Comparison of ENCODE assay signal across 29 mouse cellular contexts in the genomic region with DNA sequence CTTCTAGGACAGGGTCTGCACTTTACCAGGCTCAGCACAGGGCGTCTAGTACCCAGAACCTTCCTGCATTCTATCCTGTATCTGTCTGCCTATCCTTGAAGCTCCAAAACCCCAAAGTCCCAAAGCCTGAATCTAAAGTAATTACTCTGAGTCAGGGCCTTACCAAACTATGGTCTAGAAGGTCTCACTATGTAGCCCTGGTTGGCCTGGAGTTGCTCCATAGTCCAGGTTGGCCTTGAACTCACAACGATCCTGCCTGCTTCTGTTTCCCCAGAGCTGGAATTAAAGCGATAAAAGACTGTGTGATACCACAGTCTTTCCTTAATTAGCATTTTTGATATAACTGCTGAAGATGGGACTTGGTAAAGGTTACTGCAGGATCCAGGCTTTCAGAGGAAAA. TPM values are rescaled to one million over a fixed set of nuclear protein-coding genes. Genes with fewer than 3 reads are reported as not detected.
DNase-seq lines count a peak whose midpoint lies in the region; ATAC-seq and TF ChIP-seq lines count a peak whose summit lies in the region.
"Had no signal": no experiment of that assay in that cellular context is flagged by ENCODE, and none has a peak within 500 bp of the region (broad histone marks: within the 10 kb centered on the region; RNA-seq: fewer than 3 reads in every experiment).

No protein-coding gene starts in this region.

- no peaks in the 10 kb centered on the region for H3K27me3 ChIP-seq in liver, postnatal 0 days (ENCODE audit: insufficient read depth, low read length)
- no peaks in the 10 kb centered on the region for H3K27me3 ChIP-seq in forebrain, embryonic 14.5 days (replicated peaks; ENCODE audit: control insufficient read depth, insufficient read depth, low read length)
- H3K27me3 ChIP-seq: embryonic facial prominence, embryonic 13.5 days; heart, embryonic 12.5 days; heart, embryonic 15.5 days; intestine, embryonic 15.5 days had no signal

- H3K9me3 ChIP-seq in liver, postnatal 0 days (ENCODE audit: low read length), result no peaks in the 10 kb centered on the region
- no peaks in the 10 kb centered on the region for H3K9me3 ChIP-seq in forebrain, embryonic 14.5 days (replicated peaks; ENCODE audit: control insufficient read depth, low read length)
- H3K9me3 ChIP-seq: embryonic facial prominence, embryonic 10.5 days; embryonic facial prominence, embryonic 13.5 days; forebrain, embryonic 12.5 days; heart, embryonic 12.5 days; heart, embryonic 15.5 days; hindbrain, embryonic 10.5 days; hindbrain, embryonic 13.5 days; intestine, embryonic 15.5 days had no signal

- ATAC-seq in liver, postnatal 0 days, result no peak
- no peak for ATAC-seq in forebrain, embryonic 14.5 days
- ATAC-seq: forebrain, embryonic 16.5 days; hindbrain, embryonic 16.5 days; intestine, embryonic 15.5 days had no signal

- peaks cover 16% of the 10 kb centered on the region; the same call in 1 of the 2 replicates for H3K4me1 ChIP-seq in liver, postnatal 0 days (ENCODE audit: insufficient read depth)
- H3K4me1 ChIP-seq in forebrain, embryonic 14.5 days (ENCODE audit: control insufficient read depth, insufficient read depth, low read length), result no peaks in the 10 kb centered on the region

- no peak overlapping the region for H3K4me2 ChIP-seq in liver, postnatal 0 days (ENCODE audit: low read depth, low read length)
- no peak overlapping the region for H3K4me2 ChIP-seq in forebrain, embryonic 14.5 days (ENCODE audit: low read length)
- H3K4me2 ChIP-seq: embryonic facial prominence, embryonic 13.5 days; forebrain, embryonic 12.5 days; heart, embryonic 12.5 days; heart, embryonic 15.5 days; hindbrain, embryonic 13.5 days; intestine, embryonic 15.5 days had no signal

- peak overlapping the region; percentile 48; the same call in 1 of the 2 replicates for H3K27ac ChIP-seq in liver, postnatal 0 days (ENCODE audit: low read depth)
- H3K27ac ChIP-seq in forebrain, embryonic 14.5 days (ENCODE audit: low read depth, low read length), result no peak overlapping the region
- H3K27ac ChIP-seq: embryonic facial prominence, embryonic 10.5 days; embryonic facial prominence, embryonic 13.5 days; forebrain, embryonic 12.5 days; gastrocnemius, adult 2 months; heart, embryonic 15.5 days; hindbrain, embryonic 10.5 days; hindbrain, embryonic 13.5 days; intestine, embryonic 15.5 days had no signal

- H3K9ac ChIP-seq in liver, postnatal 0 days (replicated peaks), result no peak overlapping the region
- H3K9ac ChIP-seq in forebrain, embryonic 14.5 days (ENCODE audit: low read length), result no peak overlapping the region
- H3K9ac ChIP-seq: embryonic facial prominence, embryonic 13.5 days; forebrain, embryonic 12.5 days; heart, embryonic 12.5 days; heart, embryonic 15.5 days; hindbrain, embryonic 13.5 days; intestine, embryonic 15.5 days had no signal

- WGBS in liver, postnatal 0 days (ENCODE audit: insufficient replicate concordance), result 81% methylated on average over 3 of the region's 3 CpGs
- 79% methylated on average over 3 of the region's 3 CpGs for WGBS in forebrain, embryonic 14.5 days

- no peak for TF ChIP-seq CTCF in liver, postnatal 0 days (IDR thresholded peaks at IDR 0.05; ENCODE audit: low read depth)

- peak; percentile 54 to 86 for DNase-seq in adrenal gland, adult (ENCODE audit: inconsistent age in 2 of 2, low spot score in 1 of 2)
- DNase-seq in adrenal gland, adult 18-20 months (ENCODE audit: low spot score in 2 of 2), result no peak
- DNase-seq in liver, postnatal 0 days, result no peak
- no peak for DNase-seq in liver
- peak; percentile 44 for DNase-seq in adrenal gland, postnatal 10 days
- DNase-seq in forebrain, embryonic 14.5 days (ENCODE audit: low spot score), result no peak
- no peak for DNase-seq in frontal cortex, postnatal 25 days (ENCODE audit: low spot score in 2 of 2)
- DNase-seq: cerebellum, adult 11-12 months; cerebellum, adult 8-10 months; cerebellum, postnatal 10 days; cerebellum, postnatal 36 days; embryo, embryonic 11 days; gastrocnemius, adult 2 months; gastrocnemius, postnatal 14 days; heart, adult 11 months; heart, postnatal 10 days; heart, postnatal 36 days; kidney, adult 11 months had no signal

- peaks cover 19% of the 10 kb centered on the region for H3K36me3 ChIP-seq in liver, postnatal 0 days (replicated peaks; ENCODE audit: insufficient read depth, low read length)
- peaks cover 19% of the 10 kb centered on the region for H3K36me3 ChIP-seq in forebrain, embryonic 14.5 days (ENCODE audit: control insufficient read depth, insufficient read depth, low read length)

- H3K4me3 ChIP-seq in liver, postnatal 0 days (ENCODE audit: low read depth, low read length), result no peak overlapping the region
- H3K4me3 ChIP-seq in forebrain, embryonic 14.5 days (ENCODE audit: low read depth, low read length), result no peak overlapping the region
- H3K4me3 ChIP-seq: embryonic facial prominence, embryonic 10.5 days; embryonic facial prominence, embryonic 13.5 days; erythroblast, embryonic 14.5 days; forebrain, embryonic 12.5 days; gastrocnemius, adult 2 months; heart, embryonic 12.5 days; heart, embryonic 15.5 days; hindbrain, embryonic 10.5 days; hindbrain, embryonic 13.5 days; intestine, embryonic 15.5 days had no signal

- no peak for TF ChIP-seq EP300 in liver, postnatal 0 days (IDR thresholded peaks at IDR 0.05; ENCODE audit: low read depth)

RNA-seq across cellular contexts. Expression of a gene that starts 9.3 kb away (rescaled TPM):
- total RNA-seq in adrenal gland, adult 18-20 months (2021), result 100 to 1,000 TPM; 169 to 241 TPM
- 145 and 146 TPM in 2 replicates for polyA plus RNA-seq in liver, postnatal 0 days (2015; fragmentation: Nextera tagmentation; extraction: Ambion mirVana)
- total RNA-seq in adrenal gland, postnatal 10 days (2021), result 100 to 1,000 TPM; 171 to 182 TPM
- polyA plus RNA-seq in forebrain, embryonic 14.5 days (2014; fragmentation: Nextera tagmentation; extraction: Ambion mirVana), result 210 and 254 TPM in 2 replicates

RNA-seq across cellular contexts. Expression of a gene that starts 12.3 kb away (rescaled TPM):
- 10 to 100 TPM; 41.3 to 51.6 TPM for total RNA-seq in adrenal gland, adult 18-20 months (2021)
- polyA plus RNA-seq in liver, postnatal 0 days (2015; fragmentation: Nextera tagmentation; extraction: Ambion mirVana), result 21.7 and 24.8 TPM in 2 replicates
- 10 to 100 TPM; 29.6 to 41.6 TPM for total RNA-seq in adrenal gland, postnatal 10 days (2021)
- 1.6 and 2.5 TPM in 2 replicates for polyA plus RNA-seq in forebrain, embryonic 14.5 days (2014; fragmentation: Nextera tagmentation; extraction: Ambion mirVana)

RNA-seq across cellular contexts. Expression of a gene that starts 24.7 kb away (rescaled TPM):
- 10 to 100 TPM; 13.1 to 16.4 TPM for total RNA-seq in adrenal gland, adult 18-20 months (2021)
- 0.74 and 0.79 TPM in 2 replicates for polyA plus RNA-seq in liver, postnatal 0 days (2015; fragmentation: Nextera tagmentation; extraction: Ambion mirVana)
- 10 to 100 TPM; 22.0 to 29.0 TPM for total RNA-seq in adrenal gland, postnatal 10 days (2021)
- polyA plus RNA-seq in forebrain, embryonic 14.5 days (2014; fragmentation: Nextera tagmentation; extraction: Ambion mirVana), result 36.9 and 42.0 TPM in 2 replicates

RNA-seq across cellular contexts. Expression of a gene that starts 44.9 kb away (rescaled TPM):
- total RNA-seq in adrenal gland, adult 18-20 months (2021), result 1 to 10 TPM; 1.8 to 4.3 TPM
- polyA plus RNA-seq in liver, postnatal 0 days (2015; fragmentation: Nextera tagmentation; extraction: Ambion mirVana), result 16.2 and 20.3 TPM in 2 replicates
- 1 to 10 TPM; 5.5 to 5.8 TPM for total RNA-seq in adrenal gland, postnatal 10 days (2021)
- 0.18 and 0.66 TPM in 2 replicates for polyA plus RNA-seq in forebrain, embryonic 14.5 days (2014; fragmentation: Nextera tagmentation; extraction: Ambion mirVana)

Comparison
In these comparisons a context has a peak if more than half of its experiments do, and no peak if none do; other contexts are left out.
1. DNase-seq: peak in adrenal gland, adult (2 of 2) and adrenal gland, postnatal 10 days (single experiment); none in adrenal gland, adult 18-20 months (0 of 2), liver, postnatal 0 days (single experiment), liver (single experiment), forebrain, embryonic 14.5 days (single experiment) and frontal cortex, postnatal 25 days (0 of 2).